Mouse (Mus musculus): ENCODE data around the gene Zbtb12. TPM values are rescaled to one million over a fixed set of nuclear protein-coding genes. Genes with fewer than 3 reads are reported as not detected.

Gene Zbtb12
- total RNA-seq, 2 experiments from 2014 or later: 9.9 to 15.1 TPM

DNA sequence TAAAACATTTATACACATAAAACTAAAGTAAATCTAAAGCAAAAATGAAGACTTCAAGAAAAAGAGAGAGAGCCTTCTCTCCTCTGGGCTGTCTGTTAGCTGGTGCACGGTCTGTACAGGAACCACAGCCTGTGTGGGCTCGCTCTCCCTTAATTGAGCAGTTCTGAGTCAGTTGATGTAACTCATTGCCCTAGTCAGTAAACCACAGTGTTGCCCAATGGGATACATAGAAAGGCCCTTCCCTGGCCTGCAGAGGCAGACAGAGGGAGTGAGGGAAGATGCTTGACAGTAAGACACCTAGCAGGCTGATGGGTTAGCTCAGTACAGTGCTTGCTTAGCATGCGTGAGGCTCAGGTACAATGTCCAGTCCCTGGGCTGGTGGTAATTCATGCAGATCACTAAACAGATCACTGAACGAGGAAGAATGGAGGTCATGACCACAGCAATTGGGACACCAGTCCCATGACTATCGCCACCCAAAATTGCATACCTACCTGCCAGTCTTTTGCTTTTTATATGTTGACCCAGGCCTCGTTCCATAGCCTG lies 58.8 kb downstream of the Zbtb12 start:
- peak; percentile 76 for ATAC-seq (replicated peaks; ENCODE audit: poor library complexity)

DNA sequence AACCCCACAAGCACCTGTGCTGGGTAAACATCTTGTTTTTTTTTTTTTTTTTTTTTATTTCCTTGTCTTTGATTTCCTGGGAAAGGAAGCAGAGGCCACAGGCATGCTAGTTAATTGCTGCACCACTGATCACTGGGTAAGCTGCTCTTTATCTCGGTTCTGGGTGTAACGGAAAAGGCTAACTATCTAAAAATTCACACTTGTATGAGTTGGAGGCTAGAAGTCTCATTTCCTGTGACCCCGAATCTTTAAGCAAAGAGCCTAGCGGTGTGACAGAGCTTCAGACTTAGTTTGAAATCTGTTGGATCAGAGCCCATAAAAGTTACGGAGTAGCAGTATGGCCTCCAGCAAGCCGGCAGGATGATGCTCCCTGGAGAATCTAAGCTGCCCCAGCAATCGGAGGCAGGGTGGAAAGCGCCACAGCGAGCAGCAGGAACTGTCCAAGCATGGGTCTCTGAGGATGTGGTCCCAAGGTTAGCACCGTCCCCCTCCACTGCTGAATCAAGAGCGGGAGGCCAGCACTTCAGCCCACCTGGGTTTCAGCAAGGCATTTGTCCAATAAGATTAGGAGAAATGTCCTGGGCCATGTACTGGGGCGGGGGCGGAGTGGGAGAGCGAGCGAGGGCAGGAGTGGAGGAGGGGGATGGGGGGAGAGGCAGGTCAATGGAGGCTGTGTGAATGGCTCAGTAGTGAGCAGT lies 62.2 kb downstream of the Zbtb12 start:
- peak; percentile 74 for ATAC-seq (replicated peaks; ENCODE audit: poor library complexity)

DNA sequence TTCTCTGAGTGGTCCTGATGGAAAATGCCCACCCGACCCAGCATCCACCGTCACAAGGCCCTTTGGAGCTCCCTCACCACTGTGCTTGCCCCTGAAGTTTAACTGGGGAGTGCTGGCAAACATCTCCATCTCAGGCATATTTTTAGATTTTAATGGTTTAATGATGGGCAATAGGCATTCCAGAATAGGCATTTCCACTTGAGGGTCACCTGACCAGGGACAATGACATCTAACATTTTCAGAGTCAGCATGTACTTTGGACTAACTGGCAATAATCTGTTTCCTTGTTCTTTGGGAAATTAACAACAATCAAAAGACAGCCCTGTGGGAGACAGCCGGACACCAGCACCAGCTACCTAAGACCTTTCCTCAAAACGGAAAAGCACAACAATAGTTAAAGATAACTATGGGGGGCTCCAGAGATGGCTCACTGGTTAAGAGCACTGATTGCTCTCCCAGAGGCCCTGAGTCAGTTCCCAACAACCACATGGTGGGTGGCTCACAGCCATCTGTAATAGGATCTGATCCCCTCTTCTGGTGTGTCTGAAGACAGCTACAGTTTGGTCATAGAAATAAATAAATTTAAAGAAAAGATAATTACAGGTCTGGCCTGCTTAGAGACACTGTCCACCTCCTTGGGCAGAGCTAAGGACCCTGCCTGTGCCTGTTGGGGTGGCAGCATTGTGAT lies 64.0 kb downstream of the Zbtb12 start:
- no peak for ATAC-seq (replicated peaks; ENCODE audit: poor library complexity)

DNA sequence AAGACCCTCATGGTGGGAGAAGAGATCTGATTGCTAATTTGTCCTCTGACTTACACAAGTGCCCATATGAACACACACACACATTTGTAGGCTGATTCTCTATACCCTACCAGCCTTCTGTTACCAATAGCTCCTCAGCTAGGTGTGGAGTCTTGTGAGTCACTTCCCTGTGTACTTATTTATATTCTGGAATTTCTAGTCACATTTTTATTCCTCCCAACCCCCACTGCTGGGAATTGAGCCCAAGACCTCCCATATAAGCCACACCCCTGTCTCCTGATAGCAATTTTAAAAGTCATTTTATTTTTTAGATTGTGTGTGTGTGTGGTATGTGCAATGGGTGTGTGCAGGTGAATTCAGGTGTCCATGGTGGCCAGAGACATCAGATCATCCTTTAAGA lies 65.1 kb downstream of the Zbtb12 start:
- ATAC-seq (replicated peaks; ENCODE audit: poor library complexity): no peak

Other genes with a start within 250 kb of the Zbtb12 start
Only the 30 nearest of the 38 such genes appear.
- gene Tnxb, start 208.9 kb upstream of the Zbtb12 start, total RNA-seq (2015): not detected in 2 replicates
- not detected in 2 replicates for gene Tnxb, start 208.9 kb upstream of the Zbtb12 start, total RNA-seq (2017)
- gene C4b, start 135.6 kb upstream of the Zbtb12 start, total RNA-seq (2015): 0.12 and 0.27 TPM in 2 replicates
- 0.03 and 0.12 TPM in 2 replicates for gene C4b, start 135.6 kb upstream of the Zbtb12 start, total RNA-seq (2017)
- not detected in 2 replicates for gene Cyp21a1, start 74.9 kb upstream of the Zbtb12 start, total RNA-seq (2015)
- not detected in 2 replicates for gene Cyp21a1, start 74.9 kb upstream of the Zbtb12 start, total RNA-seq (2017)
- 19.6 and 27.3 TPM in 2 replicates for gene Stk19, start 42.5 kb upstream of the Zbtb12 start, total RNA-seq (2015)
- 17.0 and 31.8 TPM in 2 replicates for gene Stk19, start 42.5 kb upstream of the Zbtb12 start, total RNA-seq (2017)
- gene Dxo, start 42.5 kb upstream of the Zbtb12 start, total RNA-seq (2015): 20.2 and 33.2 TPM in 2 replicates
- gene Dxo, start 42.5 kb upstream of the Zbtb12 start, total RNA-seq (2017): 18.8 and 28.9 TPM in 2 replicates
- 10.2 and 12.8 TPM in 2 replicates for gene Skiv2l, start 29.3 kb upstream of the Zbtb12 start, total RNA-seq (2015)
- 31.2 and 35.7 TPM in 2 replicates for gene Skiv2l, start 29.3 kb upstream of the Zbtb12 start, total RNA-seq (2017)
- 65.8 and 70.7 TPM in 2 replicates for gene Nelfe, start 29.1 kb upstream of the Zbtb12 start, total RNA-seq (2015)
- gene Nelfe, start 29.1 kb upstream of the Zbtb12 start, total RNA-seq (2017): 39.9 and 40.8 TPM in 2 replicates
- gene Cfb, start 17.0 kb upstream of the Zbtb12 start, total RNA-seq (2015): not detected in 2 replicates
- not detected in 2 replicates for gene Cfb, start 17.0 kb upstream of the Zbtb12 start, total RNA-seq (2017)
- gene Gm20547, start 2.6 kb downstream of the Zbtb12 start, total RNA-seq (2015): not detected in 2 replicates
- not detected in 2 replicates for gene Gm20547, start 2.6 kb downstream of the Zbtb12 start, total RNA-seq (2017)
- 5.1 and 7.8 TPM in 2 replicates for gene C2, start 18.8 kb downstream of the Zbtb12 start, total RNA-seq (2015)
- 1.6 and 1.9 TPM in 2 replicates for gene C2, start 18.8 kb downstream of the Zbtb12 start, total RNA-seq (2017)
- 72.4 and 73.5 TPM in 2 replicates for gene Ehmt2, start 19.0 kb downstream of the Zbtb12 start, total RNA-seq (2015)
- gene Ehmt2, start 19.0 kb downstream of the Zbtb12 start, total RNA-seq (2017): 107 and 108 TPM in 2 replicates
- 0.81 and 1.8 TPM in 2 replicates for gene Slc44a4, start 35.0 kb downstream of the Zbtb12 start, total RNA-seq (2015)
- gene Slc44a4, start 35.0 kb downstream of the Zbtb12 start, total RNA-seq (2017): 0.61 and 0.75 TPM in 2 replicates
- 21.6 and 24.5 TPM in 2 replicates for gene Neu1, start 51.8 kb downstream of the Zbtb12 start, total RNA-seq (2015)
- gene Neu1, start 51.8 kb downstream of the Zbtb12 start, total RNA-seq (2017): 28.4 and 29.8 TPM in 2 replicates
- gene Hspa1b, start 79.8 kb downstream of the Zbtb12 start, total RNA-seq (2015): 19.3 and 27.4 TPM in 2 replicates
- 22.7 and 24.4 TPM in 2 replicates for gene Hspa1b, start 79.8 kb downstream of the Zbtb12 start, total RNA-seq (2017)
- not detected in 2 replicates for gene Gm20481, start 90.4 kb downstream of the Zbtb12 start, total RNA-seq (2015)
- not detected in 2 replicates for gene Gm20481, start 90.4 kb downstream of the Zbtb12 start, total RNA-seq (2017)
- gene Hspa1a, start 92.7 kb downstream of the Zbtb12 start, total RNA-seq (2015): 8.4 and 14.5 TPM in 2 replicates
- 20.8 and 29.4 TPM in 2 replicates for gene Hspa1a, start 92.7 kb downstream of the Zbtb12 start, total RNA-seq (2017)
- gene Hspa1l, start 93.2 kb downstream of the Zbtb12 start, total RNA-seq (2015): not detected in 2 replicates
- not detected in 2 replicates for gene Hspa1l, start 93.2 kb downstream of the Zbtb12 start, total RNA-seq (2017)
- gene Lsm2, start 102.4 kb downstream of the Zbtb12 start, total RNA-seq (2015): 187 and 253 TPM in 2 replicates
- gene Lsm2, start 102.4 kb downstream of the Zbtb12 start, total RNA-seq (2017): 71.7 and 78.0 TPM in 2 replicates
- 60.5 and 77.5 TPM in 2 replicates for gene Vars, start 121.5 kb downstream of the Zbtb12 start, total RNA-seq (2015)
- gene Vars, start 121.5 kb downstream of the Zbtb12 start, total RNA-seq (2017): 239 and 292 TPM in 2 replicates
- not detected in 2 replicates for gene Vwa7, start 137.1 kb downstream of the Zbtb12 start, total RNA-seq (2015)
- gene Vwa7, start 137.1 kb downstream of the Zbtb12 start, total RNA-seq (2017): 0.17 TPM in 1 of 2 replicates, not detected in the other
- gene Sapcd1, start 148.5 kb downstream of the Zbtb12 start, total RNA-seq (2015): 0.93 and 1.9 TPM in 2 replicates
- gene Sapcd1, start 148.5 kb downstream of the Zbtb12 start, total RNA-seq (2017): 1.5 TPM in 1 of 2 replicates, not detected in the other
- gene Msh5, start 167.3 kb downstream of the Zbtb12 start, total RNA-seq (2015): 4.2 and 5.7 TPM in 2 replicates
- gene Msh5, start 167.3 kb downstream of the Zbtb12 start, total RNA-seq (2017): 2.4 and 3.5 TPM in 2 replicates
- gene Clic1, start 170.5 kb downstream of the Zbtb12 start, total RNA-seq (2015): 209 and 248 TPM in 2 replicates
- 225 and 254 TPM in 2 replicates for gene Clic1, start 170.5 kb downstream of the Zbtb12 start, total RNA-seq (2017)
- gene Ddah2, start 179.6 kb downstream of the Zbtb12 start, total RNA-seq (2015): 1.8 and 2.6 TPM in 2 replicates
- 1.9 and 3.5 TPM in 2 replicates for gene Ddah2, start 179.6 kb downstream of the Zbtb12 start, total RNA-seq (2017)
- not detected in 2 replicates for gene Ly6g6c, start 185.9 kb downstream of the Zbtb12 start, total RNA-seq (2015)
- not detected in 2 replicates for gene Ly6g6c, start 185.9 kb downstream of the Zbtb12 start, total RNA-seq (2017)
- gene Mpig6b, start 186.7 kb downstream of the Zbtb12 start, total RNA-seq (2015): not detected in 2 replicates
- gene Mpig6b, start 186.7 kb downstream of the Zbtb12 start, total RNA-seq (2017): not detected in 2 replicates
- gene Ly6g6e, start 197.4 kb downstream of the Zbtb12 start, total RNA-seq (2015): not detected in 2 replicates
- gene Ly6g6e, start 197.4 kb downstream of the Zbtb12 start, total RNA-seq (2017): not detected in 2 replicates
- not detected in 2 replicates for gene Ly6g6d, start 198.6 kb downstream of the Zbtb12 start, total RNA-seq (2015)
- not detected in 2 replicates for gene Ly6g6d, start 198.6 kb downstream of the Zbtb12 start, total RNA-seq (2017)
- gene Ly6g6f, start 206.1 kb downstream of the Zbtb12 start, total RNA-seq (2015): not detected in 2 replicates
- not detected in 2 replicates for gene Ly6g6f, start 206.1 kb downstream of the Zbtb12 start, total RNA-seq (2017)
- 17.5 and 21.1 TPM in 2 replicates for gene Abhd16a, start 209.8 kb downstream of the Zbtb12 start, total RNA-seq (2015)
- 22.7 and 26.0 TPM in 2 replicates for gene Abhd16a, start 209.8 kb downstream of the Zbtb12 start, total RNA-seq (2017)